Mouse (Mus musculus): ENCODE data around the gene Slc4a8. TPM values are rescaled to one million over a fixed set of nuclear protein-coding genes. Genes with fewer than 3 reads are reported as not detected.
"Not testable (repeated sequence)": the region's sequence is repeated elsewhere in the genome, so short reads cannot be mapped to it uniquely, and the experiment has no call there.

The Slc4a8 gene
- polyA plus RNA-seq, 1 experiment from 2014 or later: 1.0 TPM

GRCm38 (mm10) chr15:100773859-100774258, 12.3 kb downstream of the Slc4a8 start:
- not testable (repeated sequence) for H3K4me2 ChIP-seq (ENCODE audit: low read depth, low read length); DNase-seq; H3K36me3 ChIP-seq (replicated peaks; ENCODE audit: insufficient read depth, low read length); H3K9ac ChIP-seq (replicated peaks); H3K4me3 ChIP-seq (ENCODE audit: low read depth, low read length); H3K27me3 ChIP-seq (ENCODE audit: insufficient read depth, low read length); H3K4me1 ChIP-seq (ENCODE audit: insufficient read depth); ATAC-seq; H3K27ac ChIP-seq (ENCODE audit: low read depth); H3K9me3 ChIP-seq (ENCODE audit: low read length)
- peak; percentile 11; the same call in 1 of the 2 replicates for TF ChIP-seq CTCF (IDR thresholded peaks at IDR 0.05; ENCODE audit: low read depth)
- WGBS (ENCODE audit: insufficient replicate concordance): 87% methylated on average over 6 of the region's 6 CpGs

GRCm38 (mm10) chr15:100775189-100776166, 13.9 kb downstream of the Slc4a8 start:
- H3K9me3 ChIP-seq (ENCODE audit: low read length): no peaks in the 10 kb centered on the region
- H3K27ac ChIP-seq (ENCODE audit: low read depth): no peak overlapping the region
- H3K4me3 ChIP-seq (ENCODE audit: low read depth, low read length): no peak overlapping the region
- H3K4me2 ChIP-seq (ENCODE audit: low read depth, low read length): no peak overlapping the region
- 63% methylated on average over 19 of the region's 19 CpGs for WGBS (ENCODE audit: insufficient replicate concordance)
- TF ChIP-seq CTCF (IDR thresholded peaks at IDR 0.05; ENCODE audit: low read depth): no peak
- no peak for TF ChIP-seq EP300 (IDR thresholded peaks at IDR 0.05; ENCODE audit: low read depth)
- no peak overlapping the region for H3K9ac ChIP-seq (replicated peaks)
- DNase-seq (no peak), ATAC-seq (0 out of 2 replicates have a peak, but pooled peaks have one; percentile 17)
- no peaks in the 10 kb centered on the region for H3K36me3 ChIP-seq (replicated peaks; ENCODE audit: insufficient read depth, low read length)
- no peaks in the 10 kb centered on the region for H3K4me1 ChIP-seq (ENCODE audit: insufficient read depth)
- H3K27me3 ChIP-seq (ENCODE audit: insufficient read depth, low read length): no peaks in the 10 kb centered on the region

GRCm38 (mm10) chr15:100776424-100776823, 14.9 kb downstream of the Slc4a8 start:
- no peak overlapping the region for H3K4me2 ChIP-seq (ENCODE audit: low read depth, low read length)
- ATAC-seq: no peak
- WGBS (ENCODE audit: insufficient replicate concordance): 83% methylated on average over 3 of the region's 3 CpGs
- DNase-seq: no peak
- H3K9ac ChIP-seq (replicated peaks): no peak overlapping the region
- H3K36me3 ChIP-seq (replicated peaks; ENCODE audit: insufficient read depth, low read length): no peaks in the 10 kb centered on the region
- H3K27ac ChIP-seq (ENCODE audit: low read depth): no peak overlapping the region
- no peak overlapping the region for H3K4me3 ChIP-seq (ENCODE audit: low read depth, low read length)
- TF ChIP-seq EP300 (IDR thresholded peaks at IDR 0.05; ENCODE audit: low read depth) (no peak), CTCF (IDR thresholded peaks at IDR 0.05; ENCODE audit: low read depth) (no peak)
- no peaks in the 10 kb centered on the region for H3K9me3 ChIP-seq (ENCODE audit: low read length)
- no peaks in the 10 kb centered on the region for H3K27me3 ChIP-seq (ENCODE audit: insufficient read depth, low read length)
- H3K4me1 ChIP-seq (ENCODE audit: insufficient read depth): no peaks in the 10 kb centered on the region

- WGBS (ENCODE audit: insufficient replicate concordance): 62% methylated on average over 32 of the region's 32 CpGs
Measured at GRCm38 (mm10) chr15:100777020-100778016, 15.8 kb downstream of the Slc4a8 start.

GRCm38 (mm10) chr15:100779896-100780295, 18.3 kb downstream of the Slc4a8 start:
- H3K4me1 ChIP-seq (ENCODE audit: insufficient read depth): no peaks in the 10 kb centered on the region
- 35% methylated on average over 10 of the region's 10 CpGs for WGBS (ENCODE audit: insufficient replicate concordance)
- no peak overlapping the region for H3K9ac ChIP-seq (replicated peaks)
- no peak overlapping the region for H3K4me3 ChIP-seq (ENCODE audit: low read depth, low read length)
- 0 out of 2 replicates have a peak, but pooled peaks cover 2% of the 10 kb centered on the region for H3K9me3 ChIP-seq (ENCODE audit: low read length)
- H3K27ac ChIP-seq (ENCODE audit: low read depth): no peak overlapping the region
- H3K4me2 ChIP-seq (ENCODE audit: low read depth, low read length): no peak overlapping the region
- no peak for DNase-seq
- H3K36me3 ChIP-seq (replicated peaks; ENCODE audit: insufficient read depth, low read length): no peaks in the 10 kb centered on the region
- no peak for ATAC-seq
- H3K27me3 ChIP-seq (ENCODE audit: insufficient read depth, low read length): no peaks in the 10 kb centered on the region
- TF ChIP-seq CTCF (IDR thresholded peaks at IDR 0.05; ENCODE audit: low read depth): no peak
- no peak for TF ChIP-seq EP300 (IDR thresholded peaks at IDR 0.05; ENCODE audit: low read depth)

More at GRCm38 (mm10) chr15:100777020-100778016, 15.8 kb downstream of the Slc4a8 start:
- Histone ChIP-seq H3K4me1 (ENCODE audit: insufficient read depth) (no peaks in the 10 kb centered on the region), H3K27me3 (ENCODE audit: insufficient read depth, low read length) (no peaks in the 10 kb centered on the region), H3K4me3 (ENCODE audit: low read depth, low read length) (no peak overlapping the region), H3K4me2 (ENCODE audit: low read depth, low read length) (no peak overlapping the region), H3K9ac (replicated peaks) (no peak overlapping the region), H3K36me3 (replicated peaks; ENCODE audit: insufficient read depth, low read length) (no peaks in the 10 kb centered on the region), H3K9me3 (ENCODE audit: low read length) (no peaks in the 10 kb centered on the region), H3K27ac (ENCODE audit: low read depth) (no peak overlapping the region)
- ATAC-seq (0 out of 2 replicates have a peak, but pooled peaks have one; percentile 43), DNase-seq (no peak)
- no peak for TF ChIP-seq EP300 (IDR thresholded peaks at IDR 0.05; ENCODE audit: low read depth)
- no peak for TF ChIP-seq CTCF (IDR thresholded peaks at IDR 0.05; ENCODE audit: low read depth)

Data from liver, postnatal 0 days (tissue).